8 mouse cellular contexts compared by ENCODE assay signal in genomic region chr5:116386020-116386419, GRCm38 (mm10). TPM values are rescaled to one million over a fixed set of nuclear protein-coding genes. Genes with fewer than 3 reads are reported as not detected.
DNase-seq lines count a peak whose midpoint lies in the region; ATAC-seq and TF ChIP-seq lines count a peak whose summit lies in the region.
"Had no signal": no experiment of that assay in that cellular context is flagged by ENCODE, and none has a peak within 500 bp of the region (broad histone marks: within the 10 kb centered on the region; RNA-seq: fewer than 3 reads in every experiment).

No protein-coding gene starts in this region.

- no peak for ATAC-seq in midbrain, embryonic 14.5 days (ENCODE audit: low FRiP score, low TSS enrichment)
- no peak for ATAC-seq in midbrain, embryonic 13.5 days

- no peak overlapping the region for H3K4me2 ChIP-seq in midbrain, embryonic 14.5 days (ENCODE audit: low read length)
- H3K4me2 ChIP-seq in midbrain, embryonic 13.5 days (replicated peaks): no peak overlapping the region
- H3K4me2 ChIP-seq: liver, embryonic 13.5 days had no signal

- no peak overlapping the region for H3K27ac ChIP-seq in midbrain, embryonic 14.5 days (replicated peaks; ENCODE audit: low read depth, low read length)
- no peak overlapping the region for H3K27ac ChIP-seq in midbrain, embryonic 13.5 days
- H3K27ac ChIP-seq in cortical plate, adult 2 months (ENCODE audit: insufficient read depth, low read length): no peak overlapping the region
- H3K27ac ChIP-seq: liver, embryonic 13.5 days had no signal

- peak; percentile 76 for DNase-seq in midbrain, embryonic 14.5 days
- peak; percentile 75 for DNase-seq in adrenal gland, postnatal 10 days
- peak; percentile 52 for DNase-seq in kidney, postnatal 14 days
- DNase-seq in lung, adult 2 months: peak; percentile 64
- peak; percentile 77 for DNase-seq in testis, postnatal 10 days (ENCODE audit: low spot score)
- DNase-seq: liver, embryonic 13.5 days had no signal

- no peaks in the 10 kb centered on the region for H3K36me3 ChIP-seq in midbrain, embryonic 14.5 days (ENCODE audit: control insufficient read depth, insufficient read depth, low read length)
- no peaks in the 10 kb centered on the region for H3K36me3 ChIP-seq in midbrain, embryonic 13.5 days
- H3K36me3 ChIP-seq: liver, embryonic 13.5 days had no signal

- H3K4me3 ChIP-seq in midbrain, embryonic 14.5 days (replicated peaks; ENCODE audit: low read depth, low read length): no peak overlapping the region
- H3K4me3 ChIP-seq in midbrain, embryonic 13.5 days (replicated peaks): no peak overlapping the region
- H3K4me3 ChIP-seq in cortical plate, adult 2 months (ENCODE audit: insufficient read depth, low read length): no peak overlapping the region
- H3K4me3 ChIP-seq in lung, adult 2 months (replicated peaks; ENCODE audit: extremely low read depth, low read depth, low read length): no peak overlapping the region
- H3K4me3 ChIP-seq: liver, embryonic 13.5 days had no signal

- H3K4me1 ChIP-seq in midbrain, embryonic 14.5 days (ENCODE audit: control insufficient read depth, insufficient read depth, low read length): peaks cover 13% of the 10 kb centered on the region; the same call in 1 of the 2 replicates
- peaks cover 14% of the 10 kb centered on the region for H3K4me1 ChIP-seq in midbrain, embryonic 13.5 days (replicated peaks)
- no peaks in the 10 kb centered on the region for H3K4me1 ChIP-seq in cortical plate, adult 2 months (ENCODE audit: control insufficient read depth, insufficient read depth, low read length)
- no peaks in the 10 kb centered on the region for H3K4me1 ChIP-seq in lung, adult 2 months (ENCODE audit: control insufficient read depth, insufficient read depth, low read length)
- H3K4me1 ChIP-seq: liver, embryonic 13.5 days had no signal

- no peak overlapping the region for H3K9ac ChIP-seq in midbrain, embryonic 14.5 days (replicated peaks; ENCODE audit: low read length)
- no peak overlapping the region for H3K9ac ChIP-seq in midbrain, embryonic 13.5 days (replicated peaks)
- H3K9ac ChIP-seq: liver, embryonic 13.5 days had no signal

- no peaks in the 10 kb centered on the region for H3K9me3 ChIP-seq in midbrain, embryonic 14.5 days (ENCODE audit: control insufficient read depth, low read length)
- no peaks in the 10 kb centered on the region for H3K9me3 ChIP-seq in midbrain, embryonic 13.5 days
- H3K9me3 ChIP-seq: liver, embryonic 13.5 days had no signal

- WGBS in midbrain, embryonic 14.5 days: 44% methylated on average over 11 of the region's 11 CpGs
- 45% methylated on average over 11 of the region's 11 CpGs for WGBS in midbrain, embryonic 13.5 days
- WGBS in lung, adult 2 months: 38% methylated on average over 11 of the region's 11 CpGs

- peak; percentile 64 for TF ChIP-seq CTCF in cortical plate, adult 2 months (IDR thresholded peaks at IDR 0.05; ENCODE audit: extremely low read depth, insufficient read depth, low read length)
- peak; percentile 62; the same call in 1 of the 2 replicates for TF ChIP-seq CTCF in lung, adult 2 months (IDR thresholded peaks at IDR 0.05; ENCODE audit: insufficient read depth, low read length)

- no peaks in the 10 kb centered on the region for H3K27me3 ChIP-seq in midbrain, embryonic 14.5 days (ENCODE audit: control insufficient read depth, insufficient read depth, low read length)
- H3K27me3 ChIP-seq in midbrain, embryonic 13.5 days: no peaks in the 10 kb centered on the region
- H3K27me3 ChIP-seq: liver, embryonic 13.5 days had no signal

- no peak for TF ChIP-seq POLR2A in cortical plate, adult 2 months (IDR thresholded peaks at IDR 0.05; ENCODE audit: extremely low read depth, insufficient read depth, low read length)
- TF ChIP-seq POLR2A in lung, adult 2 months (IDR thresholded peaks at IDR 0.05; ENCODE audit: borderline replicate concordance, extremely low read depth, low read depth, low read length): no peak

RNA-seq across cellular contexts. Expression of gene Hspb8, which starts 36.6 kb away (rescaled TPM):
- polyA plus RNA-seq in midbrain, embryonic 14.5 days (2014; fragmentation: Nextera tagmentation; extraction: Ambion mirVana): 1.9 and 3.7 TPM in 2 replicates
- 2.9 and 4.3 TPM in 2 replicates for polyA plus RNA-seq in midbrain, embryonic 13.5 days (2015; fragmentation: Nextera tagmentation; extraction: Ambion mirVana)
- total RNA-seq in adrenal gland, postnatal 10 days (2021): 10 to 100 TPM; 39.3 to 41.3 TPM
- polyA plus RNA-seq in cortical plate, adult 2 months (2012; rRNA removed): 17.4 and 18.6 TPM in 2 replicates
- 57.7 and 72.4 TPM in 2 replicates for polyA plus RNA-seq in lung, adult 2 months (2012; rRNA removed)
